In the genomic region with DNA sequence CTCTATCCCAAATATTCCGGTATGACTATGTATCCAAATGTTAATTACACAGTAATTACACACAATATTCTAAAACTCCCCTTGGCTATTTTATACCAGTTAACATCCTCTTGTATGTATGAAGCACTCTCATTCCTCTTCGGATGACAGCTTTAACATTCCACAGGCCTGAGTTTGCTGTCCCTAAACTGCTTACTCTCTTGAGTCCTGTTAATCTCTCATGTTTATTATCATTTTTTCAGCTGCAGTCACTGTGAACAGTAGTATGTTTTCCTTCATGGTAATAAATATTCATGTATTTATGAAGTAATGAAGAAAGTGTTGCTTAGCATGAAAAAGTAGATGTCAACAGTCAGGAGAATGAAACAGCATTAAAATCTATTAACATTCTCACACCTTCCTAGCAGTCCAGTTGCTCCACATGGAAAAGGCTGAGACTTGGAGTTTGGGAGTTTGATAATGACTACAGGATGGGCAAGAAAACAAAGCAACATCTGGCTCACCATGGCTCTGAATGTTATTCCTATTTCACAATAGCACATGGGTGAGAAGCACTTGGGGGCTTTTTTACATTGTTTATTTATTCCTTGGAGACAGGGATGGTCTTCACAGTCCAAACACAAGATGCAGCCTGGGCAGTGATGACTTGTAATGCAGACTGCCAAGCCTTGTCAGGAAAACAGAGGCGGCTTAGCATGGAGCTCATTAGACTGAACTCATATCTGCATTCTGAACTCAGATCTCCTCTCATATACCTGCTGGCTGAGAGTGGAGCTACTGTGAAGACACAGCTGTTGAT, we compare ENCODE assay signal across 27 mouse cellular contexts.
DNase-seq lines count a peak whose midpoint lies in the region; ATAC-seq and TF ChIP-seq lines count a peak whose summit lies in the region.
"Had no signal": no experiment of that assay in that cellular context is flagged by ENCODE, and none has a peak within 500 bp of the region (broad histone marks: within the 10 kb centered on the region; RNA-seq: fewer than 3 reads in every experiment).

No protein-coding gene starts in this region.

- H3K4me3 ChIP-seq in kidney, postnatal 0 days (replicated peaks; ENCODE audit: low read depth, low read length): no peak overlapping the region
- no peak overlapping the region for H3K4me3 ChIP-seq in lung, embryonic 16.5 days (ENCODE audit: low read length)
- H3K4me3 ChIP-seq: forebrain, embryonic 10.5 days; forebrain, embryonic 13.5 days; heart, adult 2 months; heart, embryonic 10.5 days; heart, embryonic 13.5 days had no signal

- intact Hi-C loops in left cerebral cortex, postnatal 4 days (cut with DNase I): no loop called here

- no peaks in the 10 kb centered on the region for H3K27me3 ChIP-seq in kidney, postnatal 0 days (ENCODE audit: insufficient read depth, low read length)
- H3K27me3 ChIP-seq in lung, embryonic 16.5 days (ENCODE audit: control insufficient read depth, insufficient read depth, low read depth, low read length): no peaks in the 10 kb centered on the region
- no peaks in the 10 kb centered on the region for H3K27me3 ChIP-seq in Patski
- H3K27me3 ChIP-seq: CH12.LX; forebrain, embryonic 13.5 days; heart, embryonic 13.5 days had no signal

- POLR2A ChIA-PET in Patski (lab: Charles Lee): no interaction called here

- in situ Hi-C loops in Patski (cut with MboI; ENCODE audit: low pct_unique_long_range_greater_than_20kb): no loop called here

- no peak for TF ChIP-seq CTCF in kidney, postnatal 0 days (IDR thresholded peaks at IDR 0.05; ENCODE audit: low read depth)
- no peak for TF ChIP-seq CTCF in Patski (IDR thresholded peaks at IDR 0.05)

- no peaks in the 10 kb centered on the region for H3K9me3 ChIP-seq in kidney, postnatal 0 days (replicated peaks; ENCODE audit: low read length)
- no peaks in the 10 kb centered on the region for H3K9me3 ChIP-seq in lung, embryonic 16.5 days (ENCODE audit: control insufficient read depth, low read length)
- H3K9me3 ChIP-seq: forebrain, embryonic 10.5 days; forebrain, embryonic 13.5 days; G1E; heart, embryonic 10.5 days; heart, embryonic 13.5 days had no signal

- CTCF ChIA-PET in Patski (lab: Charles Lee): interaction anchor here (1.2 kb wide), 1 partner anchor 12 kb away, joined by 3 read pairs; no protein-coding TSS in a partner anchor

- H3K36me3 ChIP-seq in kidney, postnatal 0 days (ENCODE audit: insufficient read depth, low read length): no peaks in the 10 kb centered on the region
- no peaks in the 10 kb centered on the region for H3K36me3 ChIP-seq in lung, embryonic 16.5 days (ENCODE audit: control insufficient read depth, insufficient read depth, low read length)
- H3K36me3 ChIP-seq: forebrain, embryonic 10.5 days; G1E; heart, embryonic 10.5 days; heart, embryonic 13.5 days had no signal

- no peak for ATAC-seq in kidney, postnatal 0 days (replicated peaks; ENCODE audit: low FRiP score, low read depth)
- peak; percentile 92 for ATAC-seq in lung, embryonic 16.5 days (ENCODE audit: low read depth)
- ATAC-seq in Patski: peak; percentile 77
- ATAC-seq: activated CD4-positive, CD25-positive, alpha-beta regulatory T cell, adult 4 months; forebrain, embryonic 13.5 days; forebrain, embryonic 16.5 days; hindbrain, postnatal 0 days had no signal

- H3K27ac ChIP-seq in kidney, postnatal 0 days: no peak overlapping the region
- no peak overlapping the region for H3K27ac ChIP-seq in lung, embryonic 16.5 days (ENCODE audit: low read length)
- H3K27ac ChIP-seq: forebrain, embryonic 10.5 days; forebrain, embryonic 13.5 days; heart, adult 2 months; heart, embryonic 10.5 days; heart, embryonic 13.5 days; hindbrain, embryonic 14.5 days; hindbrain, postnatal 0 days had no signal

- 0 out of 2 replicates have a peak, but pooled peaks cover 3% of the 10 kb centered on the region for H3K4me1 ChIP-seq in kidney, postnatal 0 days (replicated peaks; ENCODE audit: insufficient read depth, low read length)
- H3K4me1 ChIP-seq in lung, embryonic 16.5 days (replicated peaks; ENCODE audit: control insufficient read depth, insufficient read depth, low read length): no peaks in the 10 kb centered on the region
- H3K4me1 ChIP-seq: forebrain, embryonic 10.5 days; forebrain, embryonic 13.5 days; heart, embryonic 10.5 days; heart, embryonic 13.5 days had no signal

- no peak overlapping the region for H3K9ac ChIP-seq in kidney, postnatal 0 days (ENCODE audit: low read depth, low read length)
- H3K9ac ChIP-seq in lung, embryonic 16.5 days (ENCODE audit: low read length): no peak overlapping the region
- H3K9ac ChIP-seq: forebrain, embryonic 13.5 days; heart, embryonic 13.5 days; hindbrain, embryonic 14.5 days had no signal

- DNase-seq in kidney, postnatal 0 days (ENCODE audit: low spot score): peak; percentile 68
- no peak for DNase-seq in kidney, adult 18-20 months
- no peak for DNase-seq in lung, postnatal 25 days (ENCODE audit: low spot score)
- no peak for DNase-seq in Patski (ENCODE audit: low read depth, low spot score)
- no peak for DNase-seq in left cerebral cortex, postnatal 4 days
- DNase-seq: adrenal gland, adult 8-10 months; adrenal gland, postnatal 25 days; B cell, adult 2 months; cerebellum, adult 18-20 months; cerebellum, adult 9-10 months; cerebellum, postnatal 14 days; gastrocnemius, postnatal 10 days; gastrocnemius, postnatal 36 days; heart, adult 2 months; heart, postnatal 14 days; heart, postnatal 4 days had no signal

- WGBS in kidney, postnatal 0 days: 72% methylated on average over 3 of the region's 3 CpGs
- 58% methylated on average over 3 of the region's 3 CpGs for WGBS in lung, embryonic 16.5 days

- no peak overlapping the region for H3K4me2 ChIP-seq in kidney, postnatal 0 days (ENCODE audit: low read length)
- no peak overlapping the region for H3K4me2 ChIP-seq in lung, embryonic 16.5 days (ENCODE audit: low read depth, low read length)
- H3K4me2 ChIP-seq: forebrain, embryonic 13.5 days; heart, embryonic 13.5 days; hindbrain, embryonic 14.5 days had no signal
